Mouse (Mus musculus) cerebellum, adult 11-12 months (tissue): Measurements from ENCODE around the gene Atg3.
A peak's percentile ranks its signal among the peaks of the same experiment; 100 is the strongest.

ENCODE experiments used
- DNase-seq: peaks from one replicate; pipeline ENCODE4 v3.0.0; 2022

Gene Atg3

DNA sequence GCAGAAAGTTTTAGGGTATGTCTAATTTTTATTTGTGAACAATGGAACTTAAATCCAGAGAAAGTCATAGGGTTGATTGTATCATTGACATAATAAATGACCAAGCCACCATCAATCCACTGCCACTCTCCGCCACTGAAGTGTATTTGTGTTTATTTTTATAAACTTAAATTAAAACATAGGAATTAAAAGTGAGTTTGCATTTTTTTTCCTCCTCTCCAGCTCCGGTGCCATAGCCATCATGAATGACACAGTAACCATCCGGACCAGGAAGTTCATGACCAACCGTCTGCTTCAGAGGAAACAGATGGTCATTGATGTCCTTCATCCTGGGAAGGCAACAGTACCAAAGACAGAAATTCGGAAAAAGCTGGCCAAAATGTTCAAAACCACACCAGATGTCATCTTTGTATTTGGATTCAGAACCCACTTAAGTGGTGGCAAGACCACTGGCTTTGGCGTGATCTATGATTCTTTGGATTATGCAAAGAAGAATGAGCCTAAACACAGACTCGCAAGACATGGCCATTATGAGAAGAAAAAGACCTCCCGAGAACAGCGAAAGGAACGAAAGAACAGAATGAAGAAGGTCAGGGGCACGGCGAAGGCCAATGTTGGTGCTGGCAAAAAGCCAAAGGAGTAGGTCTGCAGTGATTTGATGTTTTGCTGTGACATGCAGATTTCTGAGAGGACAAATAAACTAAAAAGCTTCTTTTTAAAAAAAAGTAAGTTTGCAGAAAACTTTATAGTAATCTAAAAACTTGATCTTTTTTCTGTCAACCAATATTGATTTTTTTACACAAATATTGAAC is 46.5 kb downstream of the Atg3 start:
- DNase-seq, result peak; percentile 14

DNA sequence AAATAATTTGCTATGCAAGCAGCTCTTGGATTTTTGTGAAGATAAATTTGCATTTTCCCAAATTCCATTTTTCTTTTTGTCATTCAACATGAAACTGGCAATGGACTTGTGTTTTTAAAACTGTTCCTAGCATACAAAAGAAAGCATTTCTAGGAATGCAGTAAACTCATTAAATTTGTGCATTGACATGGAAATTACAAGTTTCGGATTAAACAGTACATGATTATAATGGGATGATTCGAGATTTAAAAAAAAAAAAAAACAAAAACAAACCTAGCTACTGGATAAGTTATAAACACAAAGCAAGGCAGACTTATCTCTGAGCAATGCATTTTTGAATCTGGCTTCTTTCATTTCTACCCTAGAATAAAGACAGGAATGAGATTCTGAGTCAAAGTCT is 63.4 kb downstream of the Atg3 start:
- DNase-seq, result no peak

DNA sequence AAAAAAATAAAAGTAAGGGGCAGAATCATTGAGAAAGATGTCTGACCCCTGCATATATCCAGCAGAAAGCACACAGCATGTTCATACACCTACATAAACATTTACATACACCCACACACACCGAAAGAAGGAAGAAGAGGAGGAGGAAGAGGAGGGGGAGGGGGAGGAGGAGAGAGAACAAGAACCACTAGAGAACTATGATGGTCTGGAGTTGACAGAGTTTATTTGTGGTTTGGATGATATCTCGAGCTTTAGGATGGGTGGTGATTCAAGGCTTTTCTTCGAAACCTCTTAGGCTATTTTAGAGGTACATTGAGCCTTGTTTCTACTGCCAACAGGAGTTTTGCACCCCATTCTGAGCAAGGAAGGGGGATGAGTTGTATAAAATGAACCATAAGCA is 64.2 kb downstream of the Atg3 start:
- DNase-seq, result no peak

DNA sequence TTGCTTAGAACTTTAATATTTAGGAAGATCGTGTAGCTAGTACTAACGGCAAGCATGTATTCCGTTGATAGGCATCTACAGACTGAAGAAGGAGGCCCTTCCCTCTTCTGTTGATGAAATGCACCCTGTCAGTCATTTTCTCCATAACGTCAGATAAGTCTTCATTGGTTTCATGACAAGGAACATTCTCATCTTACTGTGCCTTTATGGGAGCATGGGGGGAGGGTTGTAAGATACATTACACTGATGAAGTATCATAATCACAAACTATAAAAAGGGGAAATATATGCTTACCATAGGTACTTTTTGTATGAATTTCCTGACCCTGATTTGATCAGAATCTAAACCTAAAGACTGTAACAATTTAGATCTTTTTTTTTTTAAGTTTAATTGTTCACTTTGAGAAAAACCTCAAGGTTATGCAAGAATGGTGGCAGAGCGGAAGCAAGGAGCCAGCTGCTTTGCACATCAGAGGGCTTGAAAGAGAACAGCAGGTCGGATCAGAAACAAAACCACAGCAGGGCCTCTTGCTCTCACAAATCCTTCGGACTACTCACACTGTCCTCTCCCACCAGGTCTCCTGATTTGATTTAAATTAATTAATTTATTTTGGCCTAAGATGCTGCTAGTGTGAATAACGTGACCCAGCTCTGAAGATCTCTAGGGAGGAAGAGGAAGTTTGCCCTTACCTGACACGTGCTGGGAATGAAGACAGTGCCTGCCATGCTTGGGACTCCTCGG is 65.2 kb downstream of the Atg3 start, which contains the start of gene Btla:
Btla (plus strand) TSS at position 668 of the 741 bp plus-strand sequence.
- no peak for DNase-seq

GRCm38 (mm10) chr16:45224431-45225008 is 65.9 kb downstream of the Atg3 start:
- DNase-seq, result no peak

DNA sequence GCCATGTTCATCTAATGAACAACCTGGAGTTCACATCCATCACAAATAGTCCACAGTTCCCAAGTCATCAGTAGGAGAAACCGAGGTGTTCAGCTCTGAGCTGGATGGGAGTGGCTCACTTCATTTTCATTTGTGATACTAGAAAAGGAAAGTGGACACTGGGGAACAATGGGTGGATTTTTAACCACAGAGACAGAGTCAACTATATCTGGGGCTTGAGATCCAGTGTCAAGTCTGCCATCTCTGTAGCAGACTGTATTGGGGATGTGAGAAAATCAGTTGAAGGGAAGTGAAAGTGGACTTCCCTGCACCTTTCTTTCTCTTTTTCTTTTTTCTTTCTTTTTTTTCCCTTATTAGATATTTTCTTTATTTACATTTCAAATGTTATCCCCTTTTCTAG is 68.4 kb downstream of the Atg3 start:
- no peak for DNase-seq

- no peak for DNase-seq
Observed at GRCm38 (mm10) chr16:45231296-45231695, 72.7 kb downstream of the Atg3 start.

DNA sequence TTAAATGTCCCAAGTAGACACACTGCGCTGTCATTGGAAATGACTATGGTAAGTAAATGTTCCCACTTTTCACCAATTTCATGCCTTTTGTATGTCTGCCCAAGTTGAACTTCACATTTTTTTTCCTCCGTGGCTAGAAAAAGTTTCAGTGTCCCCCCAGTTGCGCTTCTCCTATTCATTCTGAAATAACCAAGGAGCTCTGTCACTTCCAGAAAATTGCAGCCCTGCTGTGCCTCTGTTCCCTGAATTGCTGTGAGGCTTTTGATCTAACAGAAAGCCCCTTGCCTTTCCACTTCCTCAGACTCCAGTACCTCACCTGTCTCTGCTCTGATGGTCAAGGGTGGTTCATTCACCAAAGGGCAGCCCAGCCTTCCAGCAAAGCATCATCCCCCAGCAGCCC is 74.4 kb downstream of the Atg3 start:
- DNase-seq, result no peak
